Mouse (Mus musculus): ENCODE data around the gene Flot1. TPM values are rescaled to one million over a fixed set of nuclear protein-coding genes. Genes with fewer than 3 reads are reported as not detected.
A peak's percentile ranks its signal among the peaks of the same experiment; 100 is the strongest.

Gene Flot1
- polyA plus RNA-seq, 1 experiment from 2014 or later = 72.6 TPM

GRCm38 (mm10) chr17:35859371-35859770 is 36.3 kb downstream of the Flot1 start:
- WGBS = 95% methylated on average over 1 of the region's 1 CpGs
- Histone ChIP-seq H3K4me1 (peaks cover 22% of the 10 kb centered on the region), H3K27me3 (no peaks in the 10 kb centered on the region), H3K4me3 (replicated peaks) (no peak overlapping the region), H3K9ac (no peak overlapping the region), H3K4me2 (replicated peaks) (no peak overlapping the region), H3K27ac (replicated peaks) (no peak overlapping the region), H3K9me3 (replicated peaks) (no peaks in the 10 kb centered on the region), H3K36me3 (peaks cover 23% of the 10 kb centered on the region)
- ATAC-seq (ENCODE audit: insufficient number of reproducible peaks, low FRiP score, low TSS enrichment, low read depth) = no peak

- Histone ChIP-seq H3K27me3 (no peaks in the 10 kb centered on the region), H3K36me3 (peaks cover 19% of the 10 kb centered on the region), H3K4me1 (peaks cover 26% of the 10 kb centered on the region), H3K27ac (replicated peaks) (no peak overlapping the region), H3K4me3 (replicated peaks) (no peak overlapping the region), H3K9ac (no peak overlapping the region), H3K9me3 (replicated peaks) (no peaks in the 10 kb centered on the region), H3K4me2 (replicated peaks) (no peak overlapping the region)
- WGBS = 67% methylated on average over 2 of the region's 2 CpGs
- no peak for ATAC-seq (ENCODE audit: insufficient number of reproducible peaks, low FRiP score, low TSS enrichment, low read depth)
Measured at GRCm38 (mm10) chr17:35859835-35860234, 36.8 kb downstream of the Flot1 start.

- H3K9ac ChIP-seq = peak overlapping the region; percentile 79
- peaks cover 31% of the 10 kb centered on the region for H3K4me1 ChIP-seq
- peak overlapping the region; percentile 67 for H3K4me2 ChIP-seq (replicated peaks)
- no peak for ATAC-seq (ENCODE audit: insufficient number of reproducible peaks, low FRiP score, low TSS enrichment, low read depth)
- no peaks in the 10 kb centered on the region for H3K27me3 ChIP-seq
- H3K4me3 ChIP-seq (replicated peaks) = peak overlapping the region; percentile 92
- H3K9me3 ChIP-seq (replicated peaks) = no peaks in the 10 kb centered on the region
- peaks cover 16% of the 10 kb centered on the region for H3K36me3 ChIP-seq
- H3K27ac ChIP-seq (replicated peaks) = peak overlapping the region; percentile 97
- WGBS = 2% methylated on average over 12 of the region's 12 CpGs
Measured at GRCm38 (mm10) chr17:35860831-35861197, 37.8 kb downstream of the Flot1 start.

- under 1% methylated on average over 47 of the region's 47 CpGs for WGBS
- peak within 1 kb of the TSS; percentile 92 for H3K4me3 ChIP-seq (replicated peaks)
- ATAC-seq (ENCODE audit: insufficient number of reproducible peaks, low FRiP score, low TSS enrichment, low read depth) = peak; percentile 89
Measured at GRCm38 (mm10) chr17:35861198-35861857, 38.3 kb downstream of the Flot1 start, which contains the start of gene Nrm. Gene Nrm (plus strand): TSS chr17:35861318.

GRCm38 (mm10) chr17:35864832-35865353 is 41.9 kb downstream of the Flot1 start:
- ATAC-seq (ENCODE audit: insufficient number of reproducible peaks, low FRiP score, low TSS enrichment, low read depth) = no peak
- Histone ChIP-seq H3K4me1 (peaks cover 63% of the 10 kb centered on the region), H3K9me3 (replicated peaks) (no peaks in the 10 kb centered on the region), H3K4me3 (replicated peaks) (peak overlapping the region; percentile 72), H3K9ac (peak overlapping the region; percentile 69), H3K36me3 (no peaks in the 10 kb centered on the region), H3K27ac (replicated peaks) (peak overlapping the region; percentile 99), H3K27me3 (no peaks in the 10 kb centered on the region), H3K4me2 (replicated peaks) (peak overlapping the region; percentile 77)
- WGBS = 24% methylated on average over 10 of the region's 10 CpGs

More at GRCm38 (mm10) chr17:35861198-35861857, 38.3 kb downstream of the Flot1 start, which contains the start of gene Nrm:
- Histone ChIP-seq H3K36me3 (peaks cover 16% of the 10 kb centered on the region), H3K9me3 (replicated peaks) (no peaks in the 10 kb centered on the region), H3K9ac (peak within 1 kb of the TSS; percentile 79), H3K27me3 (no peaks in the 10 kb centered on the region), H3K27ac (replicated peaks) (peak within 1 kb of the TSS; percentile 97), H3K4me1 (peaks cover 31% of the 10 kb centered on the region), H3K4me2 (replicated peaks) (peak within 1 kb of the TSS; percentile 67)

GRCm38 (mm10) chr17:35865481-35866280 is 42.7 kb downstream of the Flot1 start, which contains the start of gene Ppp1r18:
Gene Ppp1r18 (plus strand): TSS chr17:35865593.
- Histone ChIP-seq H3K27me3 (no peaks in the 10 kb centered on the region), H3K27ac (replicated peaks) (peak within 1 kb of the TSS; percentile 99), H3K4me1 (peaks cover 68% of the 10 kb centered on the region), H3K4me3 (replicated peaks) (peak within 1 kb of the TSS; percentile 72), H3K9ac (peak within 1 kb of the TSS; percentile 69), H3K4me2 (replicated peaks) (peak within 1 kb of the TSS; percentile 77), H3K36me3 (no peaks in the 10 kb centered on the region), H3K9me3 (replicated peaks) (no peaks in the 10 kb centered on the region)
- WGBS = under 1% methylated on average over 39 of the region's 48 CpGs
- peak; percentile 83 for ATAC-seq (ENCODE audit: insufficient number of reproducible peaks, low FRiP score, low TSS enrichment, low read depth)

- Histone ChIP-seq H3K27me3 (no peaks in the 10 kb centered on the region), H3K9ac (peak overlapping the region; percentile 69), H3K27ac (replicated peaks) (peak overlapping the region; percentile 99), H3K4me1 (peaks cover 68% of the 10 kb centered on the region), H3K9me3 (replicated peaks) (no peaks in the 10 kb centered on the region), H3K4me2 (replicated peaks) (peak overlapping the region; percentile 77), H3K4me3 (replicated peaks) (peak overlapping the region; percentile 72), H3K36me3 (peaks cover 5% of the 10 kb centered on the region; the same call in 1 of the 2 replicates)
- ATAC-seq (ENCODE audit: insufficient number of reproducible peaks, low FRiP score, low TSS enrichment, low read depth) = peak; percentile 65
- WGBS = under 1% methylated on average over 37 of the region's 38 CpGs
Measured at GRCm38 (mm10) chr17:35866281-35866831, 43.3 kb downstream of the Flot1 start.

- H3K4me1 ChIP-seq = peaks cover 64% of the 10 kb centered on the region
- H3K36me3 ChIP-seq = peaks cover 6% of the 10 kb centered on the region; the same call in 1 of the 2 replicates
- H3K4me2 ChIP-seq (replicated peaks) = peak overlapping the region; percentile 77
- no peak for ATAC-seq (ENCODE audit: insufficient number of reproducible peaks, low FRiP score, low TSS enrichment, low read depth)
- H3K4me3 ChIP-seq (replicated peaks) = peak overlapping the region; percentile 72
- no peaks in the 10 kb centered on the region for H3K9me3 ChIP-seq (replicated peaks)
- peak overlapping the region; percentile 69 for H3K9ac ChIP-seq
- H3K27ac ChIP-seq (replicated peaks) = peak overlapping the region; percentile 99
- no peaks in the 10 kb centered on the region for H3K27me3 ChIP-seq
- WGBS = 9% methylated on average over 26 of the region's 26 CpGs
Measured at GRCm38 (mm10) chr17:35866911-35867890, 44.2 kb downstream of the Flot1 start.

- H3K9ac ChIP-seq = peak overlapping the region; percentile 69
- H3K4me3 ChIP-seq (replicated peaks) = peak overlapping the region; percentile 72
- H3K4me2 ChIP-seq (replicated peaks) = peak overlapping the region; percentile 77
- 13% methylated on average over 16 of the region's 17 CpGs for WGBS
- no peaks in the 10 kb centered on the region for H3K9me3 ChIP-seq (replicated peaks)
- peak overlapping the region; percentile 99; the same call in 1 of the 2 replicates for H3K27ac ChIP-seq (replicated peaks)
- no peaks in the 10 kb centered on the region for H3K27me3 ChIP-seq
- peaks cover 10% of the 10 kb centered on the region; the same call in 1 of the 2 replicates for H3K36me3 ChIP-seq
- ATAC-seq (ENCODE audit: insufficient number of reproducible peaks, low FRiP score, low TSS enrichment, low read depth) = no peak
- peaks cover 69% of the 10 kb centered on the region for H3K4me1 ChIP-seq
Measured at GRCm38 (mm10) chr17:35868165-35868820, 45.3 kb downstream of the Flot1 start.

GRCm38 (mm10) chr17:35868961-35869345 is 45.9 kb downstream of the Flot1 start:
- under 1% methylated on average over 7 of the region's 7 CpGs for WGBS
- H3K4me2 ChIP-seq (replicated peaks) = peak overlapping the region; percentile 77
- no peaks in the 10 kb centered on the region for H3K27me3 ChIP-seq
- peak overlapping the region; percentile 72 for H3K4me3 ChIP-seq (replicated peaks)
- H3K36me3 ChIP-seq = peaks cover 16% of the 10 kb centered on the region
- ATAC-seq (ENCODE audit: insufficient number of reproducible peaks, low FRiP score, low TSS enrichment, low read depth) = no peak
- peak overlapping the region; percentile 99 for H3K27ac ChIP-seq (replicated peaks)
- no peaks in the 10 kb centered on the region for H3K9me3 ChIP-seq (replicated peaks)
- H3K4me1 ChIP-seq = peaks cover 72% of the 10 kb centered on the region
- peak overlapping the region; percentile 69 for H3K9ac ChIP-seq

Data from embryonic facial prominence, embryonic 15.5 days (tissue).